ENCODE assay signal across 8 mouse cellular contexts in genomic region chr7:124685424-124685823, GRCm38 (mm10).
DNase-seq lines count a peak whose midpoint lies in the region; ATAC-seq and TF ChIP-seq lines count a peak whose summit lies in the region.
"Had no signal": no experiment of that assay in that cellular context is flagged by ENCODE, and none has a peak within 500 bp of the region (broad histone marks: within the 10 kb centered on the region; RNA-seq: fewer than 3 reads in every experiment).

No protein-coding gene starts in this region.

- 46% methylated on average over 2 of the region's 2 CpGs for WGBS in limb, embryonic 14.5 days
- WGBS in limb, embryonic 10.5 days: 87% methylated on average over 2 of the region's 2 CpGs

- H3K4me3 ChIP-seq in limb, embryonic 14.5 days (replicated peaks; ENCODE audit: low read length): no peak overlapping the region
- H3K4me3 ChIP-seq in limb, embryonic 10.5 days: no peak overlapping the region

- peak; percentile 63; the same call in 1 of the 2 replicates for ATAC-seq in limb, embryonic 14.5 days (ENCODE audit: low FRiP score, low read depth)

- H3K9me3 ChIP-seq in limb, embryonic 14.5 days (ENCODE audit: control insufficient read depth, low read length): no peaks in the 10 kb centered on the region
- H3K9me3 ChIP-seq in limb, embryonic 10.5 days (replicated peaks): no peaks in the 10 kb centered on the region

- TF ChIP-seq POLR2A in limb, embryonic 14.5 days (IDR thresholded peaks at IDR 0.05; ENCODE audit: borderline replicate concordance, extremely low read depth, insufficient read depth, insufficient read length): no peak

- DNase-seq in limb, embryonic 14.5 days (ENCODE audit: low spot score): peak; percentile 80
- DNase-seq in limb, embryonic 10.5 days (ENCODE audit: low spot score): no peak
- peak; percentile 5 for DNase-seq in adrenal gland, adult 8-10 months
- DNase-seq in gastrocnemius, postnatal 25 days: peak; percentile 60
- DNase-seq in kidney, postnatal 4 days: peak; percentile 86 to 87
- no peak for DNase-seq in adipocyte (ENCODE audit: low spot score)
- DNase-seq in cerebellum, adult 9-10 months: no peak
- DNase-seq: cerebellum, adult 9-11 months had no signal

- H3K9ac ChIP-seq in limb, embryonic 14.5 days (ENCODE audit: low read depth, low read length, severe bottlenecking): no peak overlapping the region

- no peaks in the 10 kb centered on the region for H3K36me3 ChIP-seq in limb, embryonic 14.5 days (ENCODE audit: control insufficient read depth, insufficient read depth, low read length)
- no peaks in the 10 kb centered on the region for H3K36me3 ChIP-seq in limb, embryonic 10.5 days

- no peaks in the 10 kb centered on the region for H3K4me1 ChIP-seq in limb, embryonic 14.5 days (ENCODE audit: control insufficient read depth, insufficient read depth, low read length)
- no peaks in the 10 kb centered on the region for H3K4me1 ChIP-seq in limb, embryonic 10.5 days

- no peak overlapping the region for H3K27ac ChIP-seq in limb, embryonic 14.5 days (replicated peaks; ENCODE audit: low read depth, low read length)
- H3K27ac ChIP-seq in limb, embryonic 10.5 days: no peak overlapping the region

- H3K4me2 ChIP-seq in limb, embryonic 14.5 days (replicated peaks; ENCODE audit: low read depth, low read length, severe bottlenecking): no peak overlapping the region

- no peaks in the 10 kb centered on the region for H3K27me3 ChIP-seq in limb, embryonic 14.5 days (ENCODE audit: control insufficient read depth, insufficient read depth, low read length)
- H3K27me3 ChIP-seq in limb, embryonic 10.5 days (ENCODE audit: low read depth, poor library complexity, severe bottlenecking): no peaks in the 10 kb centered on the region

Comparison
In these comparisons a context has a peak if more than half of its experiments do, and no peak if none do; other contexts are left out.
1. DNase-seq: peak in limb, embryonic 14.5 days (single experiment), adrenal gland, adult 8-10 months (single experiment), gastrocnemius, postnatal 25 days (single experiment) and kidney, postnatal 4 days (2 of 2); none in limb, embryonic 10.5 days (single experiment), adipocyte (single experiment) and cerebellum, adult 9-10 months (single experiment).